Mouse (Mus musculus) heart, embryonic 16.5 days (tissue): ENCODE data around the gene Hlcs. TPM values are rescaled to one million over a fixed set of nuclear protein-coding genes. Genes with fewer than 3 reads are reported as not detected.

ENCODE experiments used
- ATAC-seq: fragments of 200-750 bp; cut with Nextera tagmentation; replicated peaks from 2 replicates; pipeline ENCODE4 v1.8.0; 2017; ENCODE audit warnings: moderate number of reproducible peaks; ENCODE audit not compliant: insufficient read depth, low FRiP score; ENCODE audit errors: extremely low read depth
- H3K27ac ChIP-seq: fragments of 300-500 bp; sonication (generic); 2 replicates; pipeline ENCODE4 v1.5.1; 2014; ENCODE audit warnings: mild to moderate bottlenecking, low read length, control low read depth, moderate library complexity
- H3K27me3 ChIP-seq: fragments of 300-500 bp; sonication (generic); 2 replicates; pipeline ENCODE4 v1.6.1; 2014; ENCODE audit warnings: low read length, mixed read lengths; ENCODE audit not compliant: control insufficient read depth, insufficient read depth
- H3K36me3 ChIP-seq: fragments of 300-500 bp; sonication (generic); 2 replicates; pipeline ENCODE4 v1.6.1; 2014; ENCODE audit not compliant: control insufficient read depth, insufficient read depth
- H3K4me1 ChIP-seq: fragments of 300-500 bp; sonication (generic); 2 replicates; pipeline ENCODE4 v1.6.1; 2014; ENCODE audit warnings: low read length, mixed read lengths; ENCODE audit not compliant: control insufficient read depth, insufficient read depth
- H3K4me2 ChIP-seq: fragments of 300-500 bp; sonication (generic); 2 replicates; pipeline ENCODE4 v1.6.1; 2014; ENCODE audit warnings: low read depth, mild to moderate bottlenecking, control low read depth, low read length
- H3K4me3 ChIP-seq: fragments of 300-500 bp; sonication (generic); 2 replicates; pipeline ENCODE4 v1.5.1; 2014; ENCODE audit warnings: mild to moderate bottlenecking, control low read depth, low read length
- H3K9ac ChIP-seq: fragments of 300-500 bp; sonication (generic); 2 replicates; pipeline ENCODE4 v1.6.1; 2014; ENCODE audit warnings: low read length, control low read depth
- H3K9me3 ChIP-seq: fragments of 300-500 bp; sonication (generic); replicated peaks from 2 replicates; pipeline ENCODE4 v1.6.1; 2016; ENCODE audit warnings: low read length; ENCODE audit not compliant: control insufficient read depth
- WGBS: fragments of 180-500 bp; shearing (Covaris S2); extraction: QIAGEN DNeasy Blood & Tissue Kit; methylation state at CpG from one replicate; pipeline ENCODE4 v1.1.7; 2014; 5-methylcytosine and 5-hydroxymethylcytosine counted together
- polyA plus RNA-seq: library from polyadenylated mRNA; unstranded; fragments of >200 nt; fragmentation: Nextera tagmentation; extraction: Ambion mirVana; gene quantifications from 2 replicates; pipeline ENCODE4 v1.2.1, GENCODE M21; 2015

Hlcs gene
- polyA plus RNA-seq, 1 experiment from 2014 or later = 6.8 TPM

- peaks cover 6% of the 10 kb centered on the region for H3K4me1 ChIP-seq
- no peak for ATAC-seq
- WGBS = 78% methylated on average over 17 of the region's 17 CpGs
- no peak overlapping the region for H3K4me3 ChIP-seq
- H3K9ac ChIP-seq = no peak overlapping the region
- no peak overlapping the region for H3K4me2 ChIP-seq
- no peaks in the 10 kb centered on the region for H3K36me3 ChIP-seq
- H3K27me3 ChIP-seq = no peaks in the 10 kb centered on the region
- no peaks in the 10 kb centered on the region for H3K9me3 ChIP-seq
- H3K27ac ChIP-seq = no peak overlapping the region
Measured at GRCm38 (mm10) chr16:94246058-94246784, 67.2 kb downstream of the Hlcs start.

GRCm38 (mm10) chr16:94241126-94241525, 72.2 kb downstream of the Hlcs start:
- H3K9ac ChIP-seq = no peak overlapping the region
- WGBS = 84% methylated on average over 10 of the region's 10 CpGs
- H3K4me3 ChIP-seq = no peak overlapping the region
- no peaks in the 10 kb centered on the region for H3K27me3 ChIP-seq
- H3K36me3 ChIP-seq = no peaks in the 10 kb centered on the region
- no peak for ATAC-seq
- H3K4me2 ChIP-seq = no peak overlapping the region
- no peaks in the 10 kb centered on the region for H3K9me3 ChIP-seq
- no peak overlapping the region for H3K27ac ChIP-seq
- peaks cover 6% of the 10 kb centered on the region for H3K4me1 ChIP-seq

GRCm38 (mm10) chr16:94240190-94240589, 73.2 kb downstream of the Hlcs start:
- Histone ChIP-seq H3K36me3 (no peaks in the 10 kb centered on the region), H3K27ac (no peak overlapping the region), H3K9ac (no peak overlapping the region), H3K9me3 (no peaks in the 10 kb centered on the region), H3K4me3 (no peak overlapping the region), H3K4me2 (no peak overlapping the region), H3K27me3 (no peaks in the 10 kb centered on the region), H3K4me1 (peaks cover 6% of the 10 kb centered on the region)
- WGBS = 33% methylated on average over 2 of the region's 2 CpGs
- no peak for ATAC-seq

GRCm38 (mm10) chr16:94239567-94239966, 73.8 kb downstream of the Hlcs start:
- H3K4me1 ChIP-seq = peaks cover 6% of the 10 kb centered on the region
- H3K4me2 ChIP-seq = no peak overlapping the region
- H3K36me3 ChIP-seq = no peaks in the 10 kb centered on the region
- H3K27me3 ChIP-seq = no peaks in the 10 kb centered on the region
- no peak overlapping the region for H3K4me3 ChIP-seq
- 74% methylated on average over 6 of the region's 6 CpGs for WGBS
- no peaks in the 10 kb centered on the region for H3K9me3 ChIP-seq
- H3K9ac ChIP-seq = no peak overlapping the region
- ATAC-seq = no peak
- H3K27ac ChIP-seq = no peak overlapping the region

- Histone ChIP-seq H3K36me3 (no peaks in the 10 kb centered on the region), H3K9ac (no peak overlapping the region), H3K4me2 (no peak overlapping the region), H3K4me1 (peaks cover 4% of the 10 kb centered on the region), H3K27ac (no peak overlapping the region), H3K9me3 (no peaks in the 10 kb centered on the region), H3K4me3 (no peak overlapping the region), H3K27me3 (no peaks in the 10 kb centered on the region)
- ATAC-seq = no peak
- WGBS = 87% methylated on average over 7 of the region's 7 CpGs
Measured at GRCm38 (mm10) chr16:94239146-94239545, 74.2 kb downstream of the Hlcs start.

- H3K4me3 ChIP-seq = no peak overlapping the region
- H3K27ac ChIP-seq = no peak overlapping the region
- 69% methylated on average over 6 of the region's 6 CpGs for WGBS
- H3K9ac ChIP-seq = no peak overlapping the region
- H3K36me3 ChIP-seq = no peaks in the 10 kb centered on the region
- ATAC-seq = no peak
- H3K4me1 ChIP-seq = no peaks in the 10 kb centered on the region
- no peaks in the 10 kb centered on the region for H3K27me3 ChIP-seq
- no peak overlapping the region for H3K4me2 ChIP-seq
- no peaks in the 10 kb centered on the region for H3K9me3 ChIP-seq
Measured at GRCm38 (mm10) chr16:94237130-94237484, 76.3 kb downstream of the Hlcs start.

- Histone ChIP-seq H3K4me3 (no peak overlapping the region), H3K27ac (no peak overlapping the region), H3K36me3 (no peaks in the 10 kb centered on the region), H3K4me1 (no peaks in the 10 kb centered on the region), H3K27me3 (no peaks in the 10 kb centered on the region), H3K9ac (no peak overlapping the region), H3K9me3 (no peaks in the 10 kb centered on the region), H3K4me2 (no peak overlapping the region)
- no peak for ATAC-seq
- 67% methylated on average over 16 of the region's 16 CpGs for WGBS
Measured at GRCm38 (mm10) chr16:94236226-94237129, 76.9 kb downstream of the Hlcs start.

GRCm38 (mm10) chr16:94235718-94236117, 77.7 kb downstream of the Hlcs start:
- no peaks in the 10 kb centered on the region for H3K9me3 ChIP-seq
- H3K4me1 ChIP-seq = no peaks in the 10 kb centered on the region
- no peak overlapping the region for H3K27ac ChIP-seq
- H3K4me3 ChIP-seq = no peak overlapping the region
- H3K9ac ChIP-seq = no peak overlapping the region
- no peak overlapping the region for H3K4me2 ChIP-seq
- no peak for ATAC-seq
- 87% methylated on average over 6 of the region's 6 CpGs for WGBS
- no peaks in the 10 kb centered on the region for H3K27me3 ChIP-seq
- H3K36me3 ChIP-seq = no peaks in the 10 kb centered on the region

GRCm38 (mm10) chr16:94234202-94234601, 79.2 kb downstream of the Hlcs start:
- Histone ChIP-seq H3K4me2 (no peak overlapping the region), H3K4me3 (no peak overlapping the region), H3K4me1 (no peaks in the 10 kb centered on the region), H3K27ac (no peak overlapping the region), H3K9me3 (no peaks in the 10 kb centered on the region), H3K27me3 (no peaks in the 10 kb centered on the region), H3K36me3 (no peaks in the 10 kb centered on the region), H3K9ac (no peak overlapping the region)
- 44% methylated on average over 4 of the region's 4 CpGs for WGBS
- no peak for ATAC-seq
